In the genomic region with DNA sequence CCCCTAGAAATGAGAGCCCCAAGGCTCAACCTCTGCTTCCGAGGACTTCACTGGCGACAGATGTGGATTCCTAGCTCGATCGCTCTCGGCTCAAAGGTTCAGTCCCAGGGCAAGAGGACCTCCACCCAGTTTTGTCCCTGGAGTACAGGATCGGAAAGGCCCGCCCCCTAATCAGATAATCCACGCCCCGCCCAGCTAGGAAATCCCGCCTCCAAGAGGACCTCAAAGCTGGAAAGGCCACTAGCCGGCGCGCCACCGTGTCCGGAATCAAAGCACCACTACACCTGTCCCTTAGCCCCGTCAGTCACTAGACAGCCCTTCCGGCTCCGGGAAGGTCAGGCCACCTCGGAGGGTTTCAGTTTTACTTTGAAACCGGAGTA, we compare ENCODE assay signal across 7 mouse cellular contexts. TPM values are rescaled to one million over a fixed set of nuclear protein-coding genes. Genes with fewer than 3 reads are reported as not detected.
DNase-seq lines count a peak whose midpoint lies in the region; ATAC-seq lines count a peak whose summit lies in the region.

No protein-coding gene starts in this region.

- H3K4me1 ChIP-seq in intestine, embryonic 15.5 days (replicated peaks), result peaks cover 8% of the 10 kb centered on the region; the same call in 1 of the 2 replicates

- peak; percentile 71 for ATAC-seq in intestine, embryonic 15.5 days
- ATAC-seq in megakaryocyte-erythroid progenitor cell, adult 5-6 weeks (replicated peaks; ENCODE audit: low FRiP score, low TSS enrichment, poor library complexity, severe bottlenecking), result peak; percentile 21

- H3K27me3 ChIP-seq in intestine, embryonic 15.5 days (replicated peaks), result no peaks in the 10 kb centered on the region

- H3K36me3 ChIP-seq in intestine, embryonic 15.5 days, result peaks cover 23% of the 10 kb centered on the region

- WGBS in intestine, embryonic 15.5 days, result under 1% methylated on average over 20 of the region's 20 CpGs

- no peaks in the 10 kb centered on the region for H3K9me3 ChIP-seq in intestine, embryonic 15.5 days

- H3K27ac ChIP-seq in intestine, embryonic 15.5 days, result peak overlapping the region; percentile 95

- H3K4me2 ChIP-seq in intestine, embryonic 15.5 days (replicated peaks), result peak overlapping the region; percentile 83

- intact Hi-C loops in gastrocnemius, postnatal 36 days (cut with DNase I), result loop anchor here (1.0 to 5.0 kb wide), 2 partner anchors 65 to 149 kb away; a partner anchor contains a TSS
- intact Hi-C loops in left cerebral cortex, postnatal 25 days (cut with DNase I), result no loop called here

- peak; percentile 89 to 90 for DNase-seq in adrenal gland, postnatal 36 days
- peak; percentile 74 for DNase-seq in embryo, embryonic 11.5 days (ENCODE audit: low read depth, low spot score)
- peak; percentile 83 to 86 for DNase-seq in gastrocnemius, postnatal 36 days
- peak; percentile 64 to 65 for DNase-seq in left cerebral cortex, postnatal 25 days (ENCODE audit: low spot score in 2 of 2)
- peak; percentile 43 to 73 for DNase-seq in right cerebral cortex, postnatal 36 days (ENCODE audit: low spot score in 2 of 2)

- peak overlapping the region; percentile 70 for H3K4me3 ChIP-seq in intestine, embryonic 15.5 days (replicated peaks)

- H3K9ac ChIP-seq in intestine, embryonic 15.5 days, result peak overlapping the region; percentile 70

RNA-seq across cellular contexts. Expression of a gene that starts 0.9 kb away (rescaled TPM):
- 100 to 1,000 TPM in 1 of 2 experiments, 10 to 100 TPM in 1; 88.1 to 112 TPM for total RNA-seq in adrenal gland, postnatal 36 days (2021)
- 10 to 100 TPM; 46.4 to 48.3 TPM for total RNA-seq in gastrocnemius, postnatal 36 days (2021)
- polyA plus RNA-seq in intestine, embryonic 15.5 days (2015; fragmentation: Nextera tagmentation; extraction: Ambion mirVana), result 131 and 145 TPM in 2 replicates
- total RNA-seq in left cerebral cortex, postnatal 25 days (2021), result 10 to 100 TPM; 48.9 to 52.5 TPM
- total RNA-seq in megakaryocyte-erythroid progenitor cell, adult 5-6 weeks (2014; fragmentation: Nextera tagmentation), result 47.3 and 48.2 TPM in 2 replicates
- 45.3 and 50.8 TPM in 2 replicates for total RNA-seq in megakaryocyte-erythroid progenitor cell, adult 5-6 weeks (2017)

RNA-seq across cellular contexts. Expression of a gene that starts 38.6 kb away (rescaled TPM):
- 100 to 1,000 TPM in 1 of 2 experiments, 10 to 100 TPM in 1; 90.7 to 118 TPM for total RNA-seq in adrenal gland, postnatal 36 days (2021)
- total RNA-seq in gastrocnemius, postnatal 36 days (2021), result not detected
- polyA plus RNA-seq in intestine, embryonic 15.5 days (2015; fragmentation: Nextera tagmentation; extraction: Ambion mirVana), result 12.7 and 13.8 TPM in 2 replicates
- 100 to 1,000 TPM; 115 to 126 TPM for total RNA-seq in left cerebral cortex, postnatal 25 days (2021)
- not detected in 2 replicates for total RNA-seq in megakaryocyte-erythroid progenitor cell, adult 5-6 weeks (2014; fragmentation: Nextera tagmentation)
- not detected in 2 replicates for total RNA-seq in megakaryocyte-erythroid progenitor cell, adult 5-6 weeks (2017)

RNA-seq across cellular contexts. Expression of a gene that starts 43.3 kb away (rescaled TPM):
- total RNA-seq in adrenal gland, postnatal 36 days (2021), result 10 to 100 TPM; 18.6 to 19.5 TPM
- 1,000 to 10,000 TPM; 1,843 to 1,948 TPM for total RNA-seq in gastrocnemius, postnatal 36 days (2021)
- 105 and 111 TPM in 2 replicates for polyA plus RNA-seq in intestine, embryonic 15.5 days (2015; fragmentation: Nextera tagmentation; extraction: Ambion mirVana)
- 1 to 10 TPM in 1 of 2 experiments, under 1 TPM in 1; 0.99 to 1.1 TPM for total RNA-seq in left cerebral cortex, postnatal 25 days (2021)
- not detected in 2 replicates for total RNA-seq in megakaryocyte-erythroid progenitor cell, adult 5-6 weeks (2014; fragmentation: Nextera tagmentation)
- total RNA-seq in megakaryocyte-erythroid progenitor cell, adult 5-6 weeks (2017), result not detected in 2 replicates

RNA-seq across cellular contexts. Expression of a gene that starts 52.5 kb away (rescaled TPM):
- total RNA-seq in adrenal gland, postnatal 36 days (2021), result 10 to 100 TPM; 38.2 to 54.2 TPM
- under 1 TPM in 1 of 2 experiments, not detected in 1; 0.10 TPM for total RNA-seq in gastrocnemius, postnatal 36 days (2021)
- polyA plus RNA-seq in intestine, embryonic 15.5 days (2015; fragmentation: Nextera tagmentation; extraction: Ambion mirVana), result 3.2 and 3.6 TPM in 2 replicates
- total RNA-seq in left cerebral cortex, postnatal 25 days (2021), result 100 to 1,000 TPM; 491 to 494 TPM
- total RNA-seq in megakaryocyte-erythroid progenitor cell, adult 5-6 weeks (2014; fragmentation: Nextera tagmentation), result 0.31 TPM in 1 of 2 replicates, not detected in the other
- total RNA-seq in megakaryocyte-erythroid progenitor cell, adult 5-6 weeks (2017), result 0.08 TPM in 1 of 2 replicates, not detected in the other

RNA-seq across cellular contexts. Expression of a gene that starts 58.2 kb away (rescaled TPM):
- 10 to 100 TPM in 1 of 2 experiments, 1 to 10 TPM in 1; 9.8 to 10.8 TPM for total RNA-seq in adrenal gland, postnatal 36 days (2021)
- 100 to 1,000 TPM; 229 to 230 TPM for total RNA-seq in gastrocnemius, postnatal 36 days (2021)
- polyA plus RNA-seq in intestine, embryonic 15.5 days (2015; fragmentation: Nextera tagmentation; extraction: Ambion mirVana), result 35.6 and 39.3 TPM in 2 replicates
- total RNA-seq in left cerebral cortex, postnatal 25 days (2021), result 100 to 1,000 TPM; 192 to 208 TPM
- not detected in 2 replicates for total RNA-seq in megakaryocyte-erythroid progenitor cell, adult 5-6 weeks (2014; fragmentation: Nextera tagmentation)
- 0.19 TPM in 1 of 2 replicates, not detected in the other for total RNA-seq in megakaryocyte-erythroid progenitor cell, adult 5-6 weeks (2017)

Comparison
In these comparisons a context has a peak if more than half of its experiments do, and no peak if none do; other contexts are left out.
1. Peak in every context shown above with its lines: DNase-seq, ATAC-seq, H3K4me3 ChIP-seq and H3K27ac ChIP-seq.
2. RNA of a gene that starts 38.6 kb away (total RNA-seq): 115 to 126 TPM in left cerebral cortex, postnatal 25 days and 90.7 to 118 TPM in adrenal gland, postnatal 36 days; not detected in gastrocnemius, postnatal 36 days and not detected in megakaryocyte-erythroid progenitor cell, adult 5-6 weeks; every median in the first group is over 10 times any median in the second.
3. RNA of a gene that starts 43.3 kb away (total RNA-seq): 1,843 to 1,948 TPM in gastrocnemius, postnatal 36 days; 18.6 to 19.5 TPM in adrenal gland, postnatal 36 days, 0.99 to 1.1 TPM in left cerebral cortex, postnatal 25 days and not detected in megakaryocyte-erythroid progenitor cell, adult 5-6 weeks; every median in the first group is over 10 times any median in the second.